Mouse (Mus musculus) ES-Bruce4 (cell line): ENCODE results near the gene Nipsnap1.

ENCODE experiments used
- CTCF ChIP-seq: IDR thresholded peaks from one replicate; pipeline ENCODE4 v1.8.1; 2011; ENCODE audit warnings: low read depth, low read length
- EP300 ChIP-seq: IDR thresholded peaks from 2 replicates; pipeline ENCODE4 v1.6.1; 2011; ENCODE audit warnings: low read depth, low read length; ENCODE audit not compliant: insufficient read depth
- POLR2A ChIP-seq: IDR thresholded peaks from one replicate; pipeline ENCODE4 v1.8.1; 2011; ENCODE audit warnings: low read length; ENCODE audit not compliant: insufficient read depth

DNA sequence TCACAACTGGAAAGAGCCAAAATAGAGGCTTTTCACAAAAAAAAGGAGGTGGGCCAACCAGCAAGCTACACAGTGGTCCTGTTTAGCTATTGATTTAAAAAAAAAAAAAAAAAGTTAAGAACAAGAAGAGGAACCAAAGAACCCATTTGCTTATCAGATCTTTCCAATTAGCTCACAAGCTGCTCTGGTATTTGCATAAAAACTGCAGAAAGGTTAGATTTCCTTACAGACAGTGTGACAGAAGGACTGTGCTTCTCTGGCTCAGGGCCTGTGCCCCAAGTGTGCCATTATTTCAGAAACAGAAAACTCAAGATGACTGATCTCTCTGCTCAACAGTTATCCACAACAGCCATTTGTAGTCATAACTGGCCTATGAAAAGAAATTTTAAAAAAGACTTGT lies 42.7 kb upstream of the Nipsnap1 start:
- no peak for TF ChIP-seq CTCF
- TF ChIP-seq POLR2A, result no peak
- no peak for TF ChIP-seq EP300
